ENCODE assay signal across 20 mouse cellular contexts in genomic region chr10:3514634-3515033, GRCm38 (mm10). TPM values are rescaled to one million over a fixed set of nuclear protein-coding genes. Genes with fewer than 3 reads are reported as not detected.
DNase-seq lines count a peak whose midpoint lies in the region; ATAC-seq and TF ChIP-seq lines count a peak whose summit lies in the region.
"Had no signal": no experiment of that assay in that cellular context is flagged by ENCODE, and none has a peak within 500 bp of the region (broad histone marks: within the 10 kb centered on the region; RNA-seq: fewer than 3 reads in every experiment).

No protein-coding gene starts in this region.

- 57% methylated on average over 1 of the region's 1 CpGs for WGBS in forebrain, embryonic 13.5 days
- 82% methylated on average over 1 of the region's 1 CpGs for WGBS in forebrain, embryonic 11.5 days
- WGBS in lung, embryonic 16.5 days: 76% methylated on average over 1 of the region's 1 CpGs
- 100% methylated on average over 1 of the region's 1 CpGs for WGBS in thymus, adult 2 months

- H3K9me3 ChIP-seq in forebrain, embryonic 13.5 days (replicated peaks): no peaks in the 10 kb centered on the region
- no peaks in the 10 kb centered on the region for H3K9me3 ChIP-seq in forebrain, embryonic 11.5 days (ENCODE audit: control insufficient read depth, low read length)
- no peaks in the 10 kb centered on the region for H3K9me3 ChIP-seq in lung, embryonic 16.5 days (ENCODE audit: control insufficient read depth, low read length)
- H3K9me3 ChIP-seq: heart, embryonic 15.5 days; hindbrain, embryonic 13.5 days; limb, embryonic 15.5 days had no signal

- no peak overlapping the region for H3K4me3 ChIP-seq in forebrain, embryonic 13.5 days
- H3K4me3 ChIP-seq in forebrain, embryonic 11.5 days (ENCODE audit: low read depth, low read length): no peak overlapping the region
- H3K4me3 ChIP-seq in lung, embryonic 16.5 days (ENCODE audit: low read length): no peak overlapping the region
- no peak overlapping the region for H3K4me3 ChIP-seq in thymus, adult 2 months (ENCODE audit: control insufficient read depth, insufficient read depth, low read length)
- H3K4me3 ChIP-seq in gastrocnemius, adult 2 months: no peak overlapping the region
- H3K4me3 ChIP-seq: heart, embryonic 15.5 days; hindbrain, embryonic 13.5 days; left cerebral cortex, adult 2 months; limb, embryonic 15.5 days had no signal

- intact Hi-C loops in gastrocnemius, adult 2 months (cut with DNase I): no loop called here

- DNase-seq in forebrain, embryonic 11.5 days (ENCODE audit: low spot score): no peak
- no peak for DNase-seq in lung, postnatal 10 days
- peak; percentile 75 for DNase-seq in brain, adult 2 months (ENCODE audit: low read depth, low spot score)
- peak; percentile 23 for DNase-seq in thymus, adult 2 months
- DNase-seq in gastrocnemius, adult 2 months: no peak
- DNase-seq in urinary bladder, postnatal 36 days (ENCODE audit: low spot score in 2 of 2): no peak
- DNase-seq: B cell, adult 2 months; cerebellum, postnatal 10 days; gastrocnemius, postnatal 36 days; kidney, adult 8-10 months had no signal

- H3K36me3 ChIP-seq in forebrain, embryonic 13.5 days (ENCODE audit: poor library complexity, severe bottlenecking): no peaks in the 10 kb centered on the region
- H3K36me3 ChIP-seq in forebrain, embryonic 11.5 days (ENCODE audit: control insufficient read depth, insufficient read depth, low read length): no peaks in the 10 kb centered on the region
- H3K36me3 ChIP-seq in lung, embryonic 16.5 days (ENCODE audit: control insufficient read depth, insufficient read depth, low read length): no peaks in the 10 kb centered on the region
- no peaks in the 10 kb centered on the region for H3K36me3 ChIP-seq in thymus, adult 2 months (ENCODE audit: control insufficient read depth, insufficient read depth, low read length)
- H3K36me3 ChIP-seq: G1E; heart, embryonic 15.5 days; hindbrain, embryonic 13.5 days; limb, embryonic 15.5 days had no signal

- peaks cover 9% of the 10 kb centered on the region for H3K4me1 ChIP-seq in forebrain, embryonic 13.5 days
- H3K4me1 ChIP-seq in forebrain, embryonic 11.5 days (replicated peaks; ENCODE audit: control insufficient read depth, insufficient read depth, low read length): no peaks in the 10 kb centered on the region
- H3K4me1 ChIP-seq in lung, embryonic 16.5 days (replicated peaks; ENCODE audit: control insufficient read depth, insufficient read depth, low read length): peaks cover 21% of the 10 kb centered on the region
- peaks cover 47% of the 10 kb centered on the region for H3K4me1 ChIP-seq in thymus, adult 2 months (replicated peaks; ENCODE audit: control insufficient read depth, insufficient read depth, low read length)
- H3K4me1 ChIP-seq: limb, embryonic 15.5 days had no signal

- TF ChIP-seq POLR2A in thymus, adult 2 months (IDR thresholded peaks at IDR 0.05; ENCODE audit: control insufficient read depth, extremely low read depth, insufficient read depth, low read length, poor library complexity): no peak

- no peaks in the 10 kb centered on the region for H3K27me3 ChIP-seq in forebrain, embryonic 13.5 days
- no peaks in the 10 kb centered on the region for H3K27me3 ChIP-seq in forebrain, embryonic 11.5 days (ENCODE audit: control insufficient read depth, insufficient read depth, low read length)
- no peaks in the 10 kb centered on the region for H3K27me3 ChIP-seq in lung, embryonic 16.5 days (ENCODE audit: control insufficient read depth, insufficient read depth, low read depth, low read length)
- no peaks in the 10 kb centered on the region for H3K27me3 ChIP-seq in thymus, adult 2 months (ENCODE audit: control insufficient read depth, insufficient read depth, low read length)
- H3K27me3 ChIP-seq: heart, embryonic 15.5 days; hindbrain, embryonic 13.5 days; limb, embryonic 15.5 days had no signal

- ATAC-seq in forebrain, embryonic 13.5 days: 0 out of 2 replicates have a peak, but pooled peaks have one; percentile 33
- no peak for ATAC-seq in forebrain, embryonic 11.5 days (replicated peaks; ENCODE audit: low FRiP score)
- ATAC-seq in lung, embryonic 16.5 days (ENCODE audit: low read depth): peak; percentile 56; the same call in 1 of the 2 replicates

- no peak overlapping the region for H3K4me2 ChIP-seq in forebrain, embryonic 13.5 days
- H3K4me2 ChIP-seq in forebrain, embryonic 11.5 days (ENCODE audit: low read depth, low read length, severe bottlenecking): no peak overlapping the region
- H3K4me2 ChIP-seq in lung, embryonic 16.5 days (ENCODE audit: low read depth, low read length): no peak overlapping the region
- H3K4me2 ChIP-seq: heart, embryonic 15.5 days; hindbrain, embryonic 13.5 days; limb, embryonic 15.5 days had no signal

- no peak overlapping the region for H3K27ac ChIP-seq in forebrain, embryonic 13.5 days
- no peak overlapping the region for H3K27ac ChIP-seq in forebrain, embryonic 11.5 days (ENCODE audit: low read depth, low read length)
- H3K27ac ChIP-seq in lung, embryonic 16.5 days (ENCODE audit: low read length): no peak overlapping the region
- H3K27ac ChIP-seq in thymus, adult 2 months (ENCODE audit: control insufficient read depth, insufficient read depth, low read length): peak overlapping the region; percentile 4; the same call in 1 of the 2 replicates
- H3K27ac ChIP-seq in gastrocnemius, adult 2 months: no peak overlapping the region
- H3K27ac ChIP-seq: heart, embryonic 15.5 days; hindbrain, embryonic 13.5 days; left cerebral cortex, adult 2 months; limb, embryonic 15.5 days; macrophage had no signal

- no peak overlapping the region for H3K9ac ChIP-seq in forebrain, embryonic 13.5 days
- no peak overlapping the region for H3K9ac ChIP-seq in forebrain, embryonic 11.5 days (ENCODE audit: low read length)
- no peak overlapping the region for H3K9ac ChIP-seq in lung, embryonic 16.5 days (ENCODE audit: low read length)
- H3K9ac ChIP-seq: heart, embryonic 15.5 days; hindbrain, embryonic 13.5 days; limb, embryonic 15.5 days had no signal

- no peak for TF ChIP-seq CTCF in thymus, adult 2 months (IDR thresholded peaks at IDR 0.05; ENCODE audit: borderline replicate concordance, control insufficient read depth, extremely low read depth, insufficient read depth, low read length, poor library complexity)
- TF ChIP-seq CTCF in gastrocnemius, adult 2 months (IDR thresholded peaks at IDR 0.05): no peak

RNA-seq across cellular contexts. Expression of gene Iyd, which starts 25.4 kb away (rescaled TPM):
- polyA plus RNA-seq in forebrain, embryonic 13.5 days (2015; fragmentation: Nextera tagmentation; extraction: Ambion mirVana): 0.24 and 0.37 TPM in 2 replicates
- polyA plus RNA-seq in forebrain, embryonic 11.5 days (2014; fragmentation: Nextera tagmentation; extraction: Ambion mirVana): not detected in 2 replicates
- 2.2 and 4.4 TPM in 2 replicates for polyA plus RNA-seq in lung, embryonic 16.5 days (2015; fragmentation: Nextera tagmentation; extraction: Ambion mirVana)
- 0.13 and 0.22 TPM in 2 replicates for polyA plus RNA-seq in thymus, adult 2 months (2012; rRNA removed)
- not detected for total RNA-seq in gastrocnemius, adult 2 months (2021)
- total RNA-seq: gastrocnemius, postnatal 36 days; left cerebral cortex, adult 2 months had no signal
- polyA plus RNA-seq: embryonic facial prominence, embryonic 11.5 days; G1E; macrophage; spleen, adult 2 months had no signal

Comparison
In these comparisons a context has a peak if more than half of its experiments do, and no peak if none do; other contexts are left out.
1. DNase-seq: peak in brain, adult 2 months (single experiment) and thymus, adult 2 months (single experiment); none in forebrain, embryonic 11.5 days (single experiment), lung, postnatal 10 days (single experiment), gastrocnemius, adult 2 months (single experiment) and urinary bladder, postnatal 36 days (0 of 2).